Mouse (Mus musculus): ENCODE results near the gene Kdsr.

DNA sequence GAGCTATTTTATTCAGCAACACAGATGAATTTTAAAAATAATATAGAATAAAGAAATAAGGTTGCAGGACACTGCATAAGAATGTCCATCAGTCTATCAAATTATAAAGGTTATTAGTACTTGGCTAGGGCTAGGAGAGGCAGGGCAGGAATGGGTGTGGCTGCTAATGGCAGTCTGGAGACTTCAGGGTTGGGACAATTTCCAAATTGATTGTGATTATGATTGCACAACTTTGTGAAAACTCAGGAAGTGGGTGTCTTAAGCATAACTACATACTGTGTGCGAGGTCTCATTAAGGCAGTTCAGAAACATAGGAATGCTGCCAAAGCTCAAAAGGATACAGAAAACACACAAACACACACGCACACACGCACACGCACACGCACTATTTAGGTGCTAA, 7.5 kb downstream of the Kdsr start:
- TF ChIP-seq CTCF (IDR thresholded peaks at IDR 0.05; ENCODE audit: extremely low read depth, insufficient read depth, low read length): no peak
- TF ChIP-seq POLR2A (IDR thresholded peaks at IDR 0.05; ENCODE audit: extremely low read depth, insufficient read depth, low read length): no peak
